Mouse (Mus musculus) midbrain, embryonic 14.5 days (tissue): ENCODE results near the gene Atg4d. TPM values are rescaled to one million over a fixed set of nuclear protein-coding genes. Genes with fewer than 3 reads are reported as not detected.

Experiments used
- polyA plus RNA-seq: library from polyadenylated mRNA; unstranded; fragments of >200 nt; fragmentation: Nextera tagmentation; extraction: Ambion mirVana; gene quantifications from 2 replicates; pipeline ENCODE4 v1.2.1, GENCODE M21; 2014

The Atg4d gene
- polyA plus RNA-seq, 1 experiment from 2014 or later: 44.7 TPM

Other genes with a start within 250 kb of the Atg4d start
- 1.7 and 4.1 TPM in 2 replicates for gene Icam1, start 249.3 kb upstream of the Atg4d start, polyA plus RNA-seq
- not detected in 2 replicates for gene Icam4, start 235.9 kb upstream of the Atg4d start, polyA plus RNA-seq
- 0.71 and 1.0 TPM in 2 replicates for gene Icam5, start 233.2 kb upstream of the Atg4d start, polyA plus RNA-seq
- 1.5 and 1.6 TPM in 2 replicates for gene Zglp1, start 198.2 kb upstream of the Atg4d start, polyA plus RNA-seq
- gene Gm49373, start 192.2 kb upstream of the Atg4d start, polyA plus RNA-seq: 1.3 and 2.6 TPM in 2 replicates
- 55.5 and 82.2 TPM in 2 replicates for gene Fdx1l, start 191.7 kb upstream of the Atg4d start, polyA plus RNA-seq
- 1.9 and 2.0 TPM in 2 replicates for gene Gm38431, start 173.3 kb upstream of the Atg4d start, polyA plus RNA-seq
- gene Raver1, start 173.3 kb upstream of the Atg4d start, polyA plus RNA-seq: 28.3 and 41.0 TPM in 2 replicates
- gene Tyk2, start 134.1 kb upstream of the Atg4d start, polyA plus RNA-seq: 7.4 and 8.5 TPM in 2 replicates
- gene Cdc37, start 115.3 kb upstream of the Atg4d start, polyA plus RNA-seq: 213 and 223 TPM in 2 replicates
- 28.4 and 32.3 TPM in 2 replicates for gene Pde4a, start 99.6 kb upstream of the Atg4d start, polyA plus RNA-seq
- 40.3 and 53.7 TPM in 2 replicates for gene Keap1, start 25.9 kb upstream of the Atg4d start, polyA plus RNA-seq
- gene S1pr5, start 16.9 kb upstream of the Atg4d start, polyA plus RNA-seq: 2.3 and 2.8 TPM in 2 replicates
- gene Kri1, start 22.7 kb downstream of the Atg4d start, polyA plus RNA-seq: 12.9 and 16.9 TPM in 2 replicates
- 84.9 and 95.7 TPM in 2 replicates for gene Cdkn2d, start 26.1 kb downstream of the Atg4d start, polyA plus RNA-seq
- 0.88 and 1.5 TPM in 2 replicates for gene Ap1m2, start 47.0 kb downstream of the Atg4d start, polyA plus RNA-seq
- gene Slc44a2, start 55.4 kb downstream of the Atg4d start, polyA plus RNA-seq: 49.3 and 67.4 TPM in 2 replicates
- gene Ilf3, start 102.6 kb downstream of the Atg4d start, polyA plus RNA-seq: 212 and 267 TPM in 2 replicates
- gene Qtrt1, start 146.5 kb downstream of the Atg4d start, polyA plus RNA-seq: 48.1 and 54.3 TPM in 2 replicates
- gene Dnm2, start 159.6 kb downstream of the Atg4d start, polyA plus RNA-seq: 54.5 and 56.7 TPM in 2 replicates
- 48.0 and 50.2 TPM in 2 replicates for gene Tmed1, start 245.0 kb downstream of the Atg4d start, polyA plus RNA-seq